Mouse (Mus musculus): ENCODE data around the gene Fam189a2.
A peak's percentile ranks its signal among the peaks of the same experiment; 100 is the strongest.

Gene Fam189a2

GRCm38 (mm10) chr19:24030871-24031556 is at the start of gene Fam189a2:
Fam189a2 (minus strand) TSS chr19:24031019.
- DNase-seq (ENCODE audit: low read depth, low spot score), result no peak

- DNase-seq (ENCODE audit: low read depth, low spot score), result no peak
Measured at GRCm38 (mm10) chr19:24077658-24078057, 46.8 kb upstream of the Fam189a2 start.

GRCm38 (mm10) chr19:24076536-24076935 is 45.7 kb upstream of the Fam189a2 start:
- no peak for DNase-seq (ENCODE audit: low read depth, low spot score)

- DNase-seq (ENCODE audit: low read depth, low spot score), result no peak
Measured at GRCm38 (mm10) chr19:24075927-24076326, 45.1 kb upstream of the Fam189a2 start.

- DNase-seq (ENCODE audit: low read depth, low spot score), result peak; percentile 77
Measured at GRCm38 (mm10) chr19:24073155-24073554, 42.3 kb upstream of the Fam189a2 start.

- DNase-seq (ENCODE audit: low read depth, low spot score), result peak; percentile 87
Measured at GRCm38 (mm10) chr19:24064348-24064895, 33.6 kb upstream of the Fam189a2 start.

- no peak for DNase-seq (ENCODE audit: low read depth, low spot score)
Measured at GRCm38 (mm10) chr19:24063585-24063984, 32.8 kb upstream of the Fam189a2 start.

- no peak for DNase-seq (ENCODE audit: low read depth, low spot score)
Measured at GRCm38 (mm10) chr19:24058851-24059250, 28.0 kb upstream of the Fam189a2 start.

GRCm38 (mm10) chr19:24058021-24058420 is 27.2 kb upstream of the Fam189a2 start:
- no peak for DNase-seq (ENCODE audit: low read depth, low spot score)

- DNase-seq (ENCODE audit: low read depth, low spot score), result no peak
Measured at GRCm38 (mm10) chr19:24056880-24057279, 26.1 kb upstream of the Fam189a2 start.

GRCm38 (mm10) chr19:24054904-24055303 is 24.1 kb upstream of the Fam189a2 start:
- no peak for DNase-seq (ENCODE audit: low read depth, low spot score)

GRCm38 (mm10) chr19:24054265-24054664 is 23.4 kb upstream of the Fam189a2 start:
- DNase-seq (ENCODE audit: low read depth, low spot score), result no peak

- no peak for DNase-seq (ENCODE audit: low read depth, low spot score)
Measured at GRCm38 (mm10) chr19:24050514-24050913, 19.7 kb upstream of the Fam189a2 start.

- DNase-seq (ENCODE audit: low read depth, low spot score), result no peak
Measured at GRCm38 (mm10) chr19:24049329-24049728, 18.5 kb upstream of the Fam189a2 start.

- no peak for DNase-seq (ENCODE audit: low read depth, low spot score)
Measured at GRCm38 (mm10) chr19:24046395-24046993, 15.7 kb upstream of the Fam189a2 start.

GRCm38 (mm10) chr19:24042387-24042786 is 11.6 kb upstream of the Fam189a2 start:
- no peak for DNase-seq (ENCODE audit: low read depth, low spot score)

GRCm38 (mm10) chr19:24039061-24039853 is 8.4 kb upstream of the Fam189a2 start:
- DNase-seq (ENCODE audit: low read depth, low spot score), result no peak

- no peak for DNase-seq (ENCODE audit: low read depth, low spot score)
Measured at GRCm38 (mm10) chr19:24034367-24034766, 3.5 kb upstream of the Fam189a2 start.

GRCm38 (mm10) chr19:24032654-24033236 is 1.9 kb upstream of the Fam189a2 start:
- DNase-seq (ENCODE audit: low read depth, low spot score), result peak; percentile 67

- DNase-seq (ENCODE audit: low read depth, low spot score), result no peak
Measured at GRCm38 (mm10) chr19:24030511-24030870, 328 bp downstream of the Fam189a2 start.

GRCm38 (mm10) chr19:24029616-24030510 is 956 bp downstream of the Fam189a2 start:
- DNase-seq (ENCODE audit: low read depth, low spot score), result no peak
